8 mouse cellular contexts compared by ENCODE assay signal in genomic region chr15:82920895-82921515, GRCm38 (mm10).
DNase-seq lines count a peak whose midpoint lies in the region; ATAC-seq and TF ChIP-seq lines count a peak whose summit lies in the region.

No protein-coding gene starts in this region.

- H3K4me2 ChIP-seq in lung, embryonic 14.5 days: peak overlapping the region; percentile 46; the same call in 1 of the 2 replicates

- peaks cover 0 to 2% of the 10 kb centered on the region in 2 experiments; a peak in 1 of 4 replicates for H3K27me3 ChIP-seq in MEL (ENCODE audit: control insufficient read depth in 1 of 2, insufficient read depth in 2 of 2, low read length in 2 of 2)
- H3K27me3 ChIP-seq in heart, adult 2 months (ENCODE audit: control insufficient read depth, insufficient read depth, low read length): peaks cover 2% of the 10 kb centered on the region; the same call in 1 of the 2 replicates
- no peaks in the 10 kb centered on the region for H3K27me3 ChIP-seq in lung, embryonic 14.5 days (ENCODE audit: insufficient read depth, low read length)

- H3K36me3 ChIP-seq in MEL (ENCODE audit: control insufficient read depth in 1 of 2, insufficient read depth in 2 of 2, low read length in 2 of 2): peaks cover 0 to 10% of the 10 kb centered on the region in 2 experiments; a peak in 2 of 4 replicates
- H3K36me3 ChIP-seq in heart, adult 2 months (ENCODE audit: control insufficient read depth, insufficient read depth, low read length): no peaks in the 10 kb centered on the region
- no peaks in the 10 kb centered on the region for H3K36me3 ChIP-seq in lung, embryonic 14.5 days (ENCODE audit: insufficient read depth)

- TF ChIP-seq CTCF in MEL (IDR thresholded peaks at IDR 0.05 in 2 of 3, conservative IDR thresholded peaks at IDR 0.05 in 1 of 3; ENCODE audit: control insufficient read depth in 1 of 3, insufficient read depth in 1 of 3, low read depth in 2 of 3, low read length in 3 of 3, poor library complexity in 1 of 3, severe bottlenecking in 1 of 3): no peak
- no peak for TF ChIP-seq CTCF in heart, adult 2 months (IDR thresholded peaks at IDR 0.05)
- TF ChIP-seq CTCF in lung, embryonic 14.5 days (IDR thresholded peaks at IDR 0.05; ENCODE audit: low read depth): no peak

- peak; percentile 77 for DNase-seq in MEL (ENCODE audit: low read depth, low spot score)
- DNase-seq in heart, adult 2 months: peak; percentile 66 to 68
- peak; percentile 72 for DNase-seq in kidney, adult 11 months
- DNase-seq in lung, embryonic 14.5 days: peak; percentile 92
- peak; percentile 67 for DNase-seq in ovary, adult 18-20 months (ENCODE audit: low spot score)
- DNase-seq in T-cell, adult 2 months (ENCODE audit: low spot score): no peak
- DNase-seq in layer of hippocampus, adult 11-12 months (ENCODE audit: low spot score): no peak

- H3K27ac ChIP-seq in MEL (ENCODE audit: control insufficient read depth, low read depth, low read length): no peak overlapping the region
- no peak overlapping the region for H3K27ac ChIP-seq in heart, adult 2 months
- H3K27ac ChIP-seq in lung, embryonic 14.5 days (ENCODE audit: low read depth): no peak overlapping the region

- WGBS in heart, adult 2 months: 7% methylated on average over 13 of the region's 13 CpGs
- 9% methylated on average over 13 of the region's 13 CpGs for WGBS in lung, embryonic 14.5 days

- H3K4me3 ChIP-seq in MEL (ENCODE audit: control insufficient read depth in 1 of 2, insufficient read depth in 1 of 2, low read depth in 2 of 2, low read length in 2 of 2): peak overlapping the region; percentile 16 to 50; a peak in 3 of 4 replicates
- H3K4me3 ChIP-seq in heart, adult 2 months: no peak overlapping the region
- no peak overlapping the region for H3K4me3 ChIP-seq in lung, embryonic 14.5 days (ENCODE audit: low read depth, low read length)

- no peaks in the 10 kb centered on the region for H3K9me3 ChIP-seq in MEL (replicated peaks; ENCODE audit: insufficient read depth, low read length)
- no peaks in the 10 kb centered on the region for H3K9me3 ChIP-seq in lung, embryonic 14.5 days (ENCODE audit: low read depth, low read length)

- H3K79me2 ChIP-seq in MEL (ENCODE audit: control insufficient read depth, insufficient read depth, low read length, poor library complexity): no peaks in the 10 kb centered on the region
- no peaks in the 10 kb centered on the region for H3K79me2 ChIP-seq in heart, adult 2 months (replicated peaks; ENCODE audit: control insufficient read depth, insufficient read depth, low read length)

- no peak for TF ChIP-seq POLR2A in MEL (IDR thresholded peaks at IDR 0.05; ENCODE audit: control insufficient read depth in 1 of 2, insufficient read depth in 1 of 2, low read depth in 1 of 2, low read length in 2 of 2, poor library complexity in 1 of 2)
- no peak for TF ChIP-seq POLR2A in heart, adult 2 months (IDR thresholded peaks at IDR 0.05; ENCODE audit: insufficient read depth, low read depth, low read length)

- peaks cover 2 to 23% of the 10 kb centered on the region in 2 experiments; a peak in 3 of 4 replicates for H3K4me1 ChIP-seq in MEL (ENCODE audit: control insufficient read depth in 1 of 2, insufficient read depth in 2 of 2, low read length in 2 of 2)
- no peaks in the 10 kb centered on the region for H3K4me1 ChIP-seq in heart, adult 2 months (ENCODE audit: control insufficient read depth, insufficient read depth, low read length)
- H3K4me1 ChIP-seq in lung, embryonic 14.5 days (ENCODE audit: insufficient read depth): peaks cover 54% of the 10 kb centered on the region

- intact Hi-C loops in heart, adult 2 months (cut with DNase I): no loop called here

- no peak; a peak in 1 of 4 replicates for TF ChIP-seq EP300 in MEL (IDR thresholded peaks at IDR 0.05; ENCODE audit: low read depth in 1 of 2, low read length in 2 of 2)
- TF ChIP-seq EP300 in heart, adult 2 months (IDR thresholded peaks at IDR 0.05; ENCODE audit: insufficient read depth, low read depth, low read length): no peak

- TF ChIP-seq RAD21 in MEL (IDR thresholded peaks at IDR 0.05; ENCODE audit: low read depth, low read length): no peak

- no peak overlapping the region for H3K9ac ChIP-seq in MEL (ENCODE audit: control insufficient read depth, low read depth, low read length, poor library complexity, severe bottlenecking)
- H3K9ac ChIP-seq in heart, adult 2 months (ENCODE audit: low read depth, low read length): no peak overlapping the region
- no peak overlapping the region for H3K9ac ChIP-seq in lung, embryonic 14.5 days

- ATAC-seq in common myeloid progenitor, adult 5-6 weeks (replicated peaks; ENCODE audit: low read depth, poor library complexity, severe bottlenecking): peak; percentile 77
- peak; percentile 26 for ATAC-seq in lung, embryonic 14.5 days (ENCODE audit: insufficient read depth)

TF ChIP-seq in MEL, 35 proteins besides CTCF, POLR2A, EP300 and RAD21:
- peak; percentile 97 for TF ChIP-seq SIN3A (IDR thresholded peaks at IDR 0.05; ENCODE audit: low read length)
- TF ChIP-seq MAZ (IDR thresholded peaks at IDR 0.05; ENCODE audit: low read depth, low read length): peak; percentile 54
- TF ChIP-seq MXI1 (IDR thresholded peaks at IDR 0.05; ENCODE audit: low read depth, low read length): peak; percentile 92
- no peak for TF ChIP-seq NELFE (IDR thresholded peaks at IDR 0.05; ENCODE audit: low read depth, low read length)
- no peak for TF ChIP-seq ELF1 (IDR thresholded peaks at IDR 0.05; ENCODE audit: low read depth, low read length)

Comparison
In these comparisons a context has a peak if more than half of its experiments do, and no peak if none do; other contexts are left out.
1. DNase-seq: peak in MEL (single experiment), heart, adult 2 months (2 of 2), kidney, adult 11 months (single experiment), lung, embryonic 14.5 days (single experiment) and ovary, adult 18-20 months (single experiment); none in T-cell, adult 2 months (single experiment) and layer of hippocampus, adult 11-12 months (single experiment).
2. H3K4me3 ChIP-seq: peak in MEL (2 of 2); none in heart, adult 2 months (single experiment) and lung, embryonic 14.5 days (single experiment).